Mouse (Mus musculus) sigmoid colon, adult 10 weeks (tissue): ENCODE measurements around the gene Cdkl3. TPM values are rescaled to one million over a fixed set of nuclear protein-coding genes. Genes with fewer than 3 reads are reported as not detected.

Experiments used
- polyA plus RNA-seq: library from polyadenylated mRNA; stranded (reverse); fragments of 350-450 nt; fragmentation: Illumina TruSeq; extraction: RNeasy Lipid Tissue Mini Kit (QIAGEN cat#74804); gene quantifications from one replicate; pipeline ENCODE4 v1.2.3, GENCODE M21; 2014; ENCODE audit warnings: low read depth, low replicate concordance

Gene Cdkl3
- polyA plus RNA-seq: 9.0 TPM

DNA sequence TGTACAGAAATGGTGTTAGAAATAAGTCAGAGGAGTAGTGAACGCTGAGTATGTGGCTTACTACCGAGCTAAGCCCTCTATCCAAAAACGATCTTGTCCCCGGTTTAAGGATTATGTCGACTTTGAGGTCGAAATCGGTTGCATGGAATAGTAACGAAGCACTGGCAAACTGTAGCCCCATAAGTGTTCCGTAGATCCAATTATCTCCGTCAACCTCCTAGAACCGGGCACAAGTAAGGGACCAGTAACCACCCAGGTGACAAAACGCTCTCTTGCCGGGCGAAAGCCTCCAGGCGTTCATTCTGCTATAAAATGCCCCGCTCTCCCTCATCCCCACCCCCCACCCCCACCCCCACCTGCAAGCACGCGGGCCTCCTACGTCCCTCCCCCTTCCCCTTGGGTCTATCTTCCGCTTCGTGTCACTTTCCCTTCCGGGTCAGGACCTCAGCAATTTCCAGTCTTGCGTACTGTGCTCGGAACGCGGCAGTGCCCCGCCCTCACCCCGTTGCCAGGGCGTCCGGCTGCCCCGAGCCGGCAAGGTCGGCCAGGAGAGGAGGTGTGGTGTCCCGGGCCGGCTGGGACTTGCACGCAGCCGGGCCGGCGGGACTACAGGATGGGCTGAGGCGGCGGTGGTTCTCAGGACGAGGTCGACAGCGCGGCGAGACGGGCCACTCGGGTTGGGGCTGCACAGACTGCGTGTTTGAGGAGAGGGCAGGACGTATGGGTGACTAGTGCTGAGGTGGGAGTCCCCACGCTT lies at the start of gene Cdkl3:
Cdkl3 (plus strand) TSS at position 450 of the 757 bp plus-strand sequence.

DNA sequence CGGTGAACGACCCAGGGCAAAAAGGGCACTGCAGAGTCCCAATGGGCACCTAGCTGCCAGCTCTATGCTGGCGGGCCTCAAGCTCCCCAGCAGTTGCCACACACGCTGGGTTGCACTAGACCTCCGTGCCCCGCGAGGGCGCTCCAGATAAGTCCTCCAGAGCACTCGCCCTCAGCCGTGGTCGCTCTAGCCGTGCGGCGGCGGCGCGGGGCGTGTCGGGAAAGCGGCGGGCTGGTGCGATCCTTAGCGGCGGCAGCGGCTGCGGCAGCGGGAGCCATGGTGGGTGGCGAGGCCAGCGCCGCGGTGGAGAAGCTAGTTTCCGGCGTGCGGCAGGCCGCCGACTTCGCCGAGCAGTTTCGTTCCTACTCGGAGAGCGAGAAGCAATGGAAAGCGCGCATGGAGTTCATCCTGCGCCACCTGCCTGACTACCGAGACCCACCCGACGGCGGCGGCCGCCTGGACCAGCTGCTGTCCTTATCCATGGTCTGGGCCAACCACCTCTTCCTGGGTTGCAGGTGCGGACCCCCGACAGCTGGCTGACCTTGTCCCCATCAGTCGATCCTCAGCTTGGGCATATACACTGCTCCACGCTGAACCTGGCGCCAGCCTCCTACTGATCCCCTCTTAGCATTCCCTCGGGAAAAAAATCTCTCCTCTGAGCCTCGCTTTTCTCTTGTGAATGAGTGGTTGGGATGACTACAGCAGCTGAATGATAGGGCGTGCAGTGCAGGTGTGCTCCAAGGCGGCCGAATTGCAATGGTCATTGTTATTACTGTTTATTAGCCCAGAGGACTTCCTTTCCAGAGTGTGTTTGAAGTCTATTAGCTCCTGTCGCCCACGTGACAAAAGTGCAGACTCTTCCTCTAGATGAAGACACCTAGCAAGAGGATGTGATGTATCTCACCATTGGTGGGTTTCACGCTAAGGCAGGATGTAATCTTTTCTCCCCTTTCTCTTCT lies 36.3 kb upstream of the Cdkl3 start, which contains the start of gene Cdkn2aipnl:
Cdkn2aipnl (plus strand) TSS at position 219 of the 959 bp plus-strand sequence.

DNA sequence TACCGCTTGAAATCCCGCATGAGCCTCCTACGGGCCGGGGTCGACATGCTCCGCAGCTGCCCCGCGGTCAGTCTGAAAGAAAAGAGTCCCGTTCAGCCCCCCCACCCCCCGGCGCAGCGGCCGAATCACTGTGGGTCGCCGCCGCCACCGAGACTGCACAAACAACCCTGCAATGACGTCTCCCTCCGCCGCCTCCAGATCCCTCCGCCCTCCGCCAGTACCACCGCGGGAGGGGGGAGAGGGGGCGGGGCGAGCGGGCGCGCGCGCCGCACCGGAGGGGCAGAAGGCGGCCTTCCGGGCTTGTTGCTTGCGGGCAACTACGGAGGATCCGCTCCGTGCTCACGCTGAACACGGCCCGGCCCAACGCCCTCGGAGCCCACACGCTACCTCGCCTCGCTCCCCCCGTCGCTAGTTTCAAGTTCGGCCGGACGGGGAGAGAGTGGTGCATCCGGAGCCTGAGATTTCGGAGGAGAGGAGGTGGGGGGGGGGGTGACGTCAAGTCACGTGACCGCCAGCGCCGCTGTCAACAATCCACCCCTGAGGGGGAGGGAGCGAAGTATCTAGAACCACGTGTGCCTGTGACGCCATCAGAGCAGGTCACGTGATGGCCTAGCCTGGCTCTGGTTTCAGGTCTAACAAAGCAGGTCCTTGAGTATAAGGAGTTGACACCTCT lies 3.6 kb upstream of the Cdkl3 start, which contains the start of gene Ube2b:
Ube2b (minus strand) TSS at position 473 of the 673 bp plus-strand sequence.

DNA sequence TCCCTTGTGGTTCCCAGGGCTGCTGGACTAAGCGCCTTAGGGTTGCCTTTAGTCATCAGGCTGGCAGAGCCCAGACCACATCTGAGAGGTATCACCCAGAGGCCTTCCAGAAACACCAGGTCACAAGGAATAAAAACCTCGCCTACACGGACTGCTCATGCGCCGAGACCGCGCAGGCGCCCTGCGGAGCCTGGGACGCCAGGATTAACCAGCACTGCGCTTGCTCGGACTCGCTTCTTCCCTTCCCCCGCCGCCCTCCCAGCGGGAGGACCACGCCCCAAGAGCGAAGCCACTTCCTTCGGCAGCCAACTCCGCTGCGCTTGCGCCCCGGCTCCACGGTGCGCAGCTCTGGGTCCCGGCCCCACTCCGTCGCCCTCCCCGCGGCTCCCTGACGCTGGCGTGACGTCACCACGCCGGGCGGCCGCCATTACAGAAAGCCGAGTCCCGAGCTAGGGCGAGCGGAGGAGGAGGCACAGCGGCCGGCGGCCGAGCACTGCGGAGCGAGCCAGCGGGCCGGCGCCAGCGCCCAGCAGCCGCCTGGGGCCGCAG lies 94.5 kb downstream of the Cdkl3 start, which contains the start of gene Ppp2ca:
Ppp2ca (plus strand) TSS at position 284 of the 549 bp plus-strand sequence.

Other genes starting within 250 kb of the Cdkl3 start
- gene Sec24a, start 240.6 kb upstream of the Cdkl3 start, polyA plus RNA-seq: 64.3 TPM
- gene Sar1b, start 240.5 kb upstream of the Cdkl3 start, polyA plus RNA-seq: 231 TPM
- gene Jade2, start 146.6 kb upstream of the Cdkl3 start, polyA plus RNA-seq: 4.1 TPM
- 32.5 TPM for gene Cdkn2aipnl, start 36.6 kb upstream of the Cdkl3 start, polyA plus RNA-seq
- 522 TPM for gene Ube2b, start 3.5 kb upstream of the Cdkl3 start, polyA plus RNA-seq
- gene Ppp2ca, start 94.5 kb downstream of the Cdkl3 start, polyA plus RNA-seq: 214 TPM
- gene Olfr1373, start 141.3 kb downstream of the Cdkl3 start, polyA plus RNA-seq: not detected
- not detected for gene Olfr1371, start 209.8 kb downstream of the Cdkl3 start, polyA plus RNA-seq
- 747 TPM for gene Skp1a, start 227.8 kb downstream of the Cdkl3 start, polyA plus RNA-seq